Mouse (Mus musculus) heart, adult 2 months (tissue): ENCODE measurements around the gene Slc30a2.

ENCODE experiments used
- CTCF ChIP-seq: fragments of 200-600 bp; IDR thresholded peaks from 2 replicates; pipeline ENCODE4 v1.8.1; 2022; ENCODE audit warnings: antibody characterized with exemption, mild to moderate bottlenecking, moderate library complexity
- EP300 ChIP-seq: fragments of 200-500 bp; IDR thresholded peaks from 2 replicates; pipeline ENCODE4 v1.6.1; 2011; ENCODE audit warnings: low read depth, low read length, control low read depth; ENCODE audit not compliant: insufficient read depth
- POLR2A ChIP-seq: fragments of 200-500 bp; IDR thresholded peaks from 2 replicates; pipeline ENCODE4 v1.6.1; 2011; ENCODE audit warnings: mild to moderate bottlenecking, low read depth, low read length, control low read depth; ENCODE audit not compliant: insufficient read depth

GRCm38 (mm10) chr4:134299498-134299810 lies 43.5 kb upstream of the Slc30a2 start:
- TF ChIP-seq CTCF: no peak
- TF ChIP-seq EP300: peak; percentile 70
- TF ChIP-seq POLR2A: 0 out of 2 replicates have a peak, but pooled peaks have one; percentile 36
